Mouse (Mus musculus) macrophage (primary cell): ENCODE results near the gene Erg. TPM values are rescaled to one million over a fixed set of nuclear protein-coding genes. Genes with fewer than 3 reads are reported as not detected.

Experiments
- H3K27ac ChIP-seq: fragments of 350-480 bp; formaldehyde crosslinking; 2 replicates; pipeline ENCODE4 v1.9.0; 2021
- H3K36me3 ChIP-seq: fragments of 350-480 bp; formaldehyde crosslinking; 2 replicates; pipeline ENCODE4 v1.9.0; 2021; ENCODE audit errors: inconsistent target
- H3K4me3 ChIP-seq: fragments of 350-480 bp; formaldehyde crosslinking; 2 replicates; pipeline ENCODE4 v1.9.0; 2021; ENCODE audit errors: inconsistent target
- H3K79me2 ChIP-seq: fragments of 350-480 bp; formaldehyde crosslinking; 2 replicates; pipeline ENCODE4 v1.9.0; 2021; ENCODE audit errors: inconsistent target
- WGBS: methylation state at CpG from one replicate; pipeline ENCODE4 v1.1.7; 2026; ENCODE audit warnings: inconsistent platforms; ENCODE audit not compliant: missing documents; 5-methylcytosine and 5-hydroxymethylcytosine counted together
- polyA plus RNA-seq: library from polyadenylated mRNA; stranded (reverse); fragments of 250-400 nt; gene quantifications from 3 replicates; pipeline ENCODE4 v1.2.4, GENCODE M21; 2018; ENCODE audit warnings: inconsistent platforms
- total RNA-seq, 78 experiments: library from RNA; depleted of rRNA; stranded (reverse); fragments of 250-400 nt; gene quantifications; 1 replicate in 9 of 78; 2 replicates in 24 of 78; 3 replicates in 43 of 78; 4 replicates in 2 of 78; pipeline ENCODE4 v1.2.4; 2018; ENCODE audit warnings: inconsistent platforms in 56 of 78

Gene Erg
- under 1 TPM in 1 of 26 experiments, not detected in 25; 0.60 TPM for total RNA-seq (2018; cell fraction: chromatin; rRNA removed)
- under 1 TPM in 8 of 26 experiments, not detected in 18; 0.04 to 0.26 (median 0.08) TPM for total RNA-seq (2018; cell fraction: cytosol; rRNA removed)
- not detected for total RNA-seq (2018; cell fraction: nucleus; rRNA removed)
- polyA plus RNA-seq: 0.26 TPM in 1 of 3 replicates, not detected in the others

DNA sequence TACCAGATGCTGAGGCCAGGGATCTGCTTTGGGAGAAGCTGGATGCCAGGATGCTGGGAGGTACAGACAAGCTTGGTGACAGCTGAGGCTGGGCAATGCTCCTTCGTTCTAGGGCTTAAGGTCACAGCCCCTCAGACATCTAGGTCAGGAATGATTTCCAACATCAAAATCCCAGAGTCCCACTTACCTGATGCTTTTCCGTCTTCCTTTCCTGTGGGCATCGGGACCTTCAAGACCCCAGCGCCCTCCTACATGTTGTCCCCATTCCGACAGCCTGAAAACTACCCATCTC is at the start of gene Erg:
Erg (minus strand) TSS at position 283 of the 292 bp plus-strand sequence.
- Histone ChIP-seq H3K27ac (no peak within 1 kb of the TSS), H3K79me2 (no peaks in the 10 kb centered on the region), H3K4me3 (no peak within 1 kb of the TSS), H3K36me3 (no peaks in the 10 kb centered on the region)
- WGBS: 18% methylated on average over 5 of the region's 5 CpGs

DNA sequence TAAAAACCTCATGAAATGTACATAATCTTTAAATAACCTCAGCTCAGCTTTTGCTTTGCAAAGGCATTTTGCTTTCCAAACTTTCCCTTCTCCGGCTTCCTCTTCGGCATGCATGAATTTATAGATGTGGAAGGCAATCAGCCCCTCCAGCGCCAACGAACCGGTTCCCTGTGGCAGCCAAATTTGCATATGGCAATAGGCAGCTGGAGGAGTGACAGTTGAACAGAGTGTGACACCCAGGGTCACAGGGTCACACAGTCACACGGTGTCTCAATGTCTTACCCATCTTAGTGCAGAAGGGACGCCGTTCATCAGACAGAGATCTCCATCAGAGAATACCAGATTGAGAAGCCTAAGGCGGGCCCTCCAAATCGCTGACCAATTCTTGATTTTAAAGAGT is 45.4 kb upstream of the Erg start:
- no peaks in the 10 kb centered on the region for H3K36me3 ChIP-seq
- no peaks in the 10 kb centered on the region for H3K79me2 ChIP-seq
- WGBS: 92% methylated on average over 10 of the region's 10 CpGs
- H3K4me3 ChIP-seq: no peak overlapping the region
- no peak overlapping the region for H3K27ac ChIP-seq

DNA sequence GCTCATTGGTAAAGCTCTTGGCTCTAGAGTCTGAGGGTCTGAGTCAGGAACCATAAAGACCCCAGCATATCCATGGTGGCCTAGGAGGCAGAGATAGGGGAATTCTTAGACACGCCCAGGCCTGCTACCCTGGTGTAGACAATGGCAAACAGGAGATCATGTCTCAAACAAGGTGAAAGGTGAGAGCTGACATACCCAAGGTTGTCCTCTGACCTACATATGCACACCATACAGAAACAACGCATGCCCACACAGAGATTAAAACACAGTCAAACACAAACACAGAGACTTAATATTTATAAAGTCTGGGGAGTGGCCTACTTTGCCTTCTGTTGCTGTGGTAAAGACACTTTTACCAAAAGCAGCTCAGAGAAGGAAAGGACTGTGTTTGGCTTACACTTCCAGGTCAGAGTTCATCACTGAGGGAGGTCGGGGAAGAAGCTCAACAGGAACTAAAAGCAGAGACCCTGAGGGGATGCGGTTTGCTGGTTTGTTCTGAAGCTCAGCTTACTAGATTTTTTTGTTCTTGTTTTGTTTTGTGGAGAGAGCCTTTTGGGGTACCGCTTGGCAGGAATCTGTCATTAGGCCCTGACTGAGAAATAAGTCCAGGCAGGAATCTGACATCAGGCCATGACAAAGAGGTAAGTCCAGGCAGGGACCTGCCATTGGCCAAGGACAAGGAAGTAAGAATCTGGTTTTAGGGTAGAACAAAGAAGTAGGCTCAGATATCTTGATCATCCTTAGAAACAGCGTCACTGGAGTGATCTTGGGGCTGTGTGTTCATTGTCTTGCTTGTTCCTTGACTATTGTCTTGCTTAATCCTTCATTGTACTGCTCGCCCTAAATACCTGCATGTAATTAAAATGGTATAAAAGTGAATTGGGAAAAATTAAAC is 37.7 kb upstream of the Erg start:
- WGBS: 85% methylated on average over 7 of the region's 7 CpGs
- H3K36me3 ChIP-seq: no peaks in the 10 kb centered on the region
- H3K27ac ChIP-seq: no peak overlapping the region
- no peaks in the 10 kb centered on the region for H3K79me2 ChIP-seq
- no peak overlapping the region for H3K4me3 ChIP-seq

DNA sequence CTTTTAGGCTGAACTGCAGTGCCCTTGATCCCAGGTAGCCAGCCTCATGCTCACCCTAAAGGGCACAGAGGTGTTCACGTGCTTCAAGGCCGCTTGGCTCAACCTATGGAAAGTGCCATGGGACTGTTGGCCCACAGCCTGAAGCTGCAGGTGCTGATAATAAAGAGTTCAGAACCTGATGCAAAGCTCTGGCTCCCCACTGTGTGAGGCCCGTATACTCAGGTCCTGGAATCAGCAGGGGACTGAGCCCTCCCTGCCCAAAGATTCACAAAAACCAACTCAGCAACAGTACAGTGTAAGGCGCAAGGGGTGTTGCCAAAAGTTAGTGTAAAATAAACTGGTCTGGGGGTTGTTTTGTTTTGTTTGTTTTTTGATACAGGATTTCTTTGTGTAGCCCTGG is 36.7 kb upstream of the Erg start:
- Histone ChIP-seq H3K36me3 (no peaks in the 10 kb centered on the region), H3K79me2 (no peaks in the 10 kb centered on the region), H3K27ac (no peak overlapping the region), H3K4me3 (no peak overlapping the region)
- WGBS: 100% methylated on average over 4 of the region's 4 CpGs

DNA sequence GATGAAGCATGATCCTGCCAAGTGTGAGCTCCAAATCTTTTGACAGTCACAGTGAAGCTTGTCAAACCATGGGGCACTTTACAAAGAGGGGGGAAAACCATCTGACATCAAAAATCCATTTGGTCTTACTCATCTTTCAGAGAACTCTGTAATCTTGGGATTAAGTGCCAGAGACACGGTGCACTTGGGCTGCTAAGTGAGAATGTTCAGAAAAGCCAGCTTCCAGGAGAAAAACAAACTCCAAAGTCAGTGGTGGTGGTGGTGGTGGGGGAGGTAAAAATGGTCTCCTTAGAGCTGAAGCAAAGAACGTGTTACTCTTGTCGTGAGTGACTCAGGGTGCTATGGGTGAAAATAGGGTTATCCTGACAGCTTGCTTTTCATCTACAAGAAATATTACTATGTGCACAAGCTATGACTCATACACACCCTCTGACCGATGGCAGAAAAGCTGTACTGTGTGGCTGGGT is 33.5 kb upstream of the Erg start:
- Histone ChIP-seq H3K36me3 (no peaks in the 10 kb centered on the region), H3K27ac (no peak overlapping the region)
- WGBS: 64% methylated on average over 4 of the region's 4 CpGs

DNA sequence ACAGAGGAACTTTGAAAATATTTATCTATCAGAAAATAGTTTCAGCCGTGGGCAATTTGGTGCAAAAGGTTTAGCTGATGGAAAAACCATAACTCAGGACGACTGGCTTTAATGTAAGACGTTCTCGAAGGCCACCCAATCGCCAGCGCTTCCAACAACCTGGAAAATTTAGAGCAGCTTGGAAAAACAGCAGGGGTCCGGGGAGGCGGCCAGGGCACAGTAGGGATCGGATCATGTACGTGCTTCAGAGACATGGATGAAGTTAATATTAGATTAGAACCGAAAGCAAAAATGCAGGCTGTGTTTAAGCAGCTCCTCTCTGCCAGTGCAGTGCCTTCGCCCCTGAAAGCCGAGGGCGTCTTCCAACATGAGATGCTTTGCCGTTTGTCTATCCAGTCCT is 31.8 kb upstream of the Erg start:
- WGBS: 83% methylated on average over 15 of the region's 15 CpGs

More for the DNA sequence above, 33.5 kb upstream of the Erg start:
- Histone ChIP-seq H3K79me2 (no peaks in the 10 kb centered on the region), H3K4me3 (no peak overlapping the region)

DNA sequence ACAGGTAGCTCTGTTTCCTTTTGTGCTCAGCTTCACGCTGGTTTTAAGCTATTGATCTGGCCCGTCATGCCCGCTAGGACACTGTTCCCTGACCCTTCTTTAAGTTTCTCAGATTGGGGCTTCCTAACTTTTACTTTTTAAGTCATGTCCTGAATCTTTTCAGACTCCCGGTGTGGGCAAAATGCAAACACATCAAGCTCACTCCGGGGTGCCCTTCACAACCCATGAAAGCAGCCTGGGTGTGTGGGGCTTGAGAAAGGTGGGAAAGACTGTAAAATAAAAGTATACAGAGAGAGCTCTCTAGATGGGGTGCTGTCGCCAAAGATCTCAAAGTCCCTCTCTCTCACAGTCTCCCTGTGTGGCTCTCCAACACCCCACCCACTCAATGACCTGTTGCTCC is 31.3 kb upstream of the Erg start:
- H3K36me3 ChIP-seq: no peaks in the 10 kb centered on the region
- H3K27ac ChIP-seq: no peak overlapping the region
- H3K4me3 ChIP-seq: no peak overlapping the region
- H3K79me2 ChIP-seq: no peaks in the 10 kb centered on the region
- 67% methylated on average over 6 of the region's 6 CpGs for WGBS

More for the DNA sequence above, 31.8 kb upstream of the Erg start:
- H3K27ac ChIP-seq: no peak overlapping the region
- H3K36me3 ChIP-seq: no peaks in the 10 kb centered on the region
- H3K4me3 ChIP-seq: no peak overlapping the region
- no peaks in the 10 kb centered on the region for H3K79me2 ChIP-seq

DNA sequence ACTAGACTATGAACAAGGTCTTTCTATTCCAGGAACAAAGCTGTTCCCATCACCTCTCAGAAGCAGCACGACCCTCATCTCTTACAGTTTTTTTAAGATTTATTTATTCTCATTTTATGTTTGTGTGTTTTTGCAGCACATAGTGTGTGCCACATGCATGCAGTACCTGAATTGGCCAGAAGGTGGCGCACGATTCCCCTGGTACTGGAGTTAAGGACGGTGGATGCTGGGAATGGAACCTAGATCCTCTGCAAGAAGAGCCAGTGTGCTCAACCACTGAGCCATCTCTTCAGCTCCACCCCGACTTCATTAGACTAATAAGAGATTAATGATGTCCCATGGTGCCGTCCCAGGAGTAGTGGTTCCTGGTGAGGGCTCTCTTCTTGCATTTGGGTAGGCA is 29.2 kb upstream of the Erg start:
- H3K27ac ChIP-seq: no peak overlapping the region
- WGBS: 55% methylated on average over 6 of the region's 6 CpGs
- H3K4me3 ChIP-seq: no peak overlapping the region
- no peaks in the 10 kb centered on the region for H3K79me2 ChIP-seq
- no peaks in the 10 kb centered on the region for H3K36me3 ChIP-seq

DNA sequence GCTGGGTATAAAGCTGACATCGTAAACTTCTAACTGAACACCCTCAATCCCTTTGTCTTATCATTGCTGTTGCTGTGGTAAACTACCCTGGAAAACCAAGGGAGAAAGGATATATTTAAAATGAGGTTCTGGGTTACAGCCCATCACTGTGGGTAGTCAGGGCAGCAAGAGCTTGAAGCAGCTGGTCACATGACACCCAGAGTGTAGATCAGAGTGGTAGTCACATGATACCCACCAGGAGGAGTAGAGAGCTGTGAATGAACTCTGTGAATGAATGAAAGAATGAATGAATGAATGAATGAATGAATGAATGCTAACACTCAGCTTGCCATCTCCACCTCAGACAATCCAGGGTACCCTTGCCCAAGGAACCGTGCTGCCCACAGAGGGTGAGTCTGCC is 28.1 kb upstream of the Erg start:
- no peaks in the 10 kb centered on the region for H3K36me3 ChIP-seq
- H3K4me3 ChIP-seq: no peak overlapping the region
- H3K27ac ChIP-seq: no peak overlapping the region
- WGBS: 93% methylated on average over 2 of the region's 2 CpGs
- no peaks in the 10 kb centered on the region for H3K79me2 ChIP-seq

DNA sequence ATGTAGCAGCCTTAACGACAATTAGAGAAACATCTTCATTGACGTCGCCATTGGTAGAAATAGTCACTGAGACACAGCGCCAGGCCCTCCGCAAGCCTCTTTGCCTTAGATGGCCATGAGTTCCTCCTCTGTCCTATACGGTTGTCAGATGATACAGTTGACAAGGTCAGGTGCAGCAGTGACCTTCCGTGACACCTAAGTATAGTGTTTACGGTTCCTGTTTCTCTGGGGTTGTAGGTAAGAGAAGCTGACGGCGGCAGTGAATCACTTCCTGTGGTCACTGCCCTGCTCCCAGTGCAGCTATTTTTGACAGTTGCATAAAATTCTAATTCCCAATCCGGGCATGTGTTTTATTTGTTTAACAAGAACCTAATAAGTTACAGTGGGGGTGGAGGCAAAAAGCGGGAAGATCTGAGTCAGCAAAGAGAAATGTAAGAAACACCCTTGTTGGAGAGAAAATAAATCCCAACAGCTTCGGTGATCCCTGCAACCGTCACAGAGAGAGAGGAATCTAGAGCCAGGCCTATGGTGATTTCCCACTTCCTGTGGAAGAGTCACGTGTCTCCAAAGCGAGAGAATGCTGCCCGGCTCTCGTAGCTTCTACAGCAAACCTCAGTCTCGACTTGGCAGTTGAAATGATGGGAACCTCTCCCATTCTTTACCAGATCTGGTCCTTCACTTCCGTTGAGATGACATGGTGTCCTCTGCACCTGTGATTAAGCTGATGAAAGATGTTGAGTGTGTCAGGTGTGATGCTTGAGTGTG is 25.8 kb upstream of the Erg start:
- Histone ChIP-seq H3K79me2 (no peaks in the 10 kb centered on the region), H3K36me3 (no peaks in the 10 kb centered on the region), H3K27ac (no peak overlapping the region), H3K4me3 (no peak overlapping the region)
- WGBS: 44% methylated on average over 20 of the region's 20 CpGs

DNA sequence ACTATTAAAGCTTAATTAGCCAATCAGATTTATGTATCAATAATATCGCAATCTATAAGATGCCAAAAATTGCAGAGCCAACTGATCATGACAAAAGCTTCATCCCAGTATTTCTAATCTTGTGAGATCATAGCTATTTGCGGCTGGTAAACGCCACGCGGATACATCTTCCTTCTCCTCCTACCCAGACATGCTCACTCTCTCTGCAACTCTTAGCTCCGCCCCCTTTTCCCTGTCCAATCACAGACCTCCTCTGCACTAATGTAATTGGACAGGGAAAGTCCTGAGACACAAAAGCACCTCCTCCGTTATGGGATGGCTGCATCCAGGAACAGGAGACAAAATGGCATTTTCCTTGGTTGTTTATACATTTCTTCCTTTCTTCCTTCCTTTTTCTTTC is 22.2 kb upstream of the Erg start:
- no peaks in the 10 kb centered on the region for H3K36me3 ChIP-seq
- H3K27ac ChIP-seq: no peak overlapping the region
- 89% methylated on average over 7 of the region's 7 CpGs for WGBS
- H3K4me3 ChIP-seq: no peak overlapping the region
- H3K79me2 ChIP-seq: no peaks in the 10 kb centered on the region

DNA sequence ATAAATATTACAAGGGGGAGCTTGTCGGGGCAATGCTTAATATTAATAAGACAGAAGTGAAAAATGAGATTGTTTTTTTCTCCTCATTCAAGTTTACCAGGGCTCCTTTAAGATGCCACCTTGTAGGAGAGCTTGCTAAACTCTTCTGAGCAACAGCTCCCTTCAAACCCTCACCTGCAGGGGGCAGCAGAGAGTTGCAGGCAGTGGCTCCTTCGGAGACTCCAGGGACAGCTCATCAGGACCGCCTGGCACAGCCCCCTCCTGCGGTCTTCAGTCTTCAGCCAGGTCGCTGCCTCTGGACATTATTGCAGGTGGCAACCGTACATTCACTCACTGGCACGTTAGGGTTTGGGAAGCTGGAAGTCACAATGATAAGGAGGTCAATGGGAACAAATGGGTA is 18.9 kb upstream of the Erg start:
- H3K79me2 ChIP-seq: no peaks in the 10 kb centered on the region
- WGBS: 25% methylated on average over 7 of the region's 7 CpGs

DNA sequence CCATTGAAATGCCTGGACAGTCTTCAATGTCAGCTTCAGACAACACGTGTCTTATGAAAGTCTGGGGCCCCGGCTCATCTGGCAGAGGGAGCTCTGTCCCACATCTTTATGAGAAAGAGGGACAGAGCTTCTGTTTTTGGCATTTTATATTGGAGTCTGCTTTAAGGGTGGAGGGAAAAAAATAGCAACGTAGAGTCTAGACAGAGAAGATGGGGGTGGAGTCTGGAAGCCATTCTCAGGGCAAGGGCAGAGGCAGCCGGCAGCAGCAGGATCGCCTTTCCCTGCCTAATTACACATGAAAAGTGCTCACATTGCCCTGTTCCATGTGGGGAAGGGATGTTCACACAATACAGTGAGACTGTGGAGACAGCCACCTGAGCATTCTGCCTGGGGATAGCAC is 16.1 kb upstream of the Erg start:
- 87% methylated on average over 5 of the region's 5 CpGs for WGBS
- H3K79me2 ChIP-seq: no peaks in the 10 kb centered on the region
- H3K4me3 ChIP-seq: no peak overlapping the region
- H3K27ac ChIP-seq: no peak overlapping the region
- H3K36me3 ChIP-seq: no peaks in the 10 kb centered on the region

More for the DNA sequence above, 18.9 kb upstream of the Erg start:
- no peak overlapping the region for H3K27ac ChIP-seq
- no peak overlapping the region for H3K4me3 ChIP-seq
- no peaks in the 10 kb centered on the region for H3K36me3 ChIP-seq

DNA sequence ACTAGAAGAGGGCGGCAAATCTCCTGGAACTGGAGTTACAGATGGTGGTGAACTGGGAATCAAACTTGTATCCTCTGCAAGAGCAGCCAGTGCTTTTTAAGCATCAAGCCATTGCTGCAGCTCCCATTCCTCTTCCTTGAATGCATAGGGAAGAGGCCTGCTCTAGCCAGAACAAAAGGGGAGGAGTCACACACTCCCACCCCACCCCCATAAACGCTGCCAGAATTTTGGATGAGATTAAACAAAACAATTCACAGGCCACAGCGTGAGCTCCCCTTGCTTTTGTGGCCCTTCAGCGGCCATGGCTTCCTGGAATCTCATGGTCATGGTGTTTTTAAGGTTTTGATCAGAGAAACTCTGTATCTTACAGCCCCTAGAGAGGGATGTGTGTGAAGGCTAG is 15.4 kb upstream of the Erg start:
- WGBS: 85% methylated on average over 4 of the region's 4 CpGs
- H3K27ac ChIP-seq: no peak overlapping the region
- no peaks in the 10 kb centered on the region for H3K79me2 ChIP-seq
- H3K36me3 ChIP-seq: no peaks in the 10 kb centered on the region
- H3K4me3 ChIP-seq: no peak overlapping the region

DNA sequence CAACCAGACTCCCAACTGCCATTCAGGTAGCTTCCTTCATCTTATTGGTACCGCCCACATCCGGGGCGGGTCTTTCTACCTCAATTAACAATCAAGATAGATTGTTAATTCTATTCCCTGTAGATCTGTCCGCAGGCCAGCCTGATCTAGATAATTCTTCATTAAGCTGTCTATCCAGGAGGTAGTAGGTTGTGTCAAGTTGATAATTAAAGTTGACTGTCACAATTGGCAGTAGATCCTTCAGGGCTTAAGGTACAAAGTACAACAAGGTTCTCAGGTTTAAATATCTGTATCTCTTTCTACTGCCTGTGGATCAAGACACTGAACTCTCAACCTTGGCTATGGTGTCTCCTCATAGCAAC is 14.8 kb upstream of the Erg start:
- no peaks in the 10 kb centered on the region for H3K79me2 ChIP-seq
- H3K36me3 ChIP-seq: no peaks in the 10 kb centered on the region
- WGBS: 88% methylated on average over 4 of the region's 4 CpGs
- H3K27ac ChIP-seq: no peak overlapping the region
- H3K4me3 ChIP-seq: no peak overlapping the region
